Mouse (Mus musculus) brain, embryonic 14.5 days (tissue): Measurements from ENCODE around the gene Ramp1.

Source experiments
- CTCF ChIP-seq: fragments of 200-500 bp; IDR thresholded peaks from 2 replicates; pipeline ENCODE4 v1.5.1; 2012; ENCODE audit warnings: inconsistent platforms, mild to moderate bottlenecking, moderate library complexity, borderline replicate concordance; ENCODE audit not compliant: insufficient read depth, insufficient read length; ENCODE audit errors: extremely low read depth
- POLR2A ChIP-seq: fragments of 200-500 bp; IDR thresholded peaks from 2 replicates; pipeline ENCODE4 v1.6.1; 2012; ENCODE audit warnings: mild to moderate bottlenecking, inconsistent platforms, borderline replicate concordance; ENCODE audit not compliant: poor library complexity, insufficient read depth, insufficient read length, severe bottlenecking; ENCODE audit errors: extremely low read depth

GRCm38 (mm10) chr1:91188851-91189460 is 9.3 kb downstream of the Ramp1 start:
- TF ChIP-seq CTCF (no peak), POLR2A (no peak)
